Mouse (Mus musculus): ENCODE results near the gene Axdnd1. TPM values are rescaled to one million over a fixed set of nuclear protein-coding genes. Genes with fewer than 3 reads are reported as not detected.
"Not testable (repeated sequence)": the region's sequence is repeated elsewhere in the genome, so short reads cannot be mapped to it uniquely, and the experiment has no call there.

Gene Axdnd1
- polyA plus RNA-seq, 1 experiment from 2014 or later = not detected

DNA sequence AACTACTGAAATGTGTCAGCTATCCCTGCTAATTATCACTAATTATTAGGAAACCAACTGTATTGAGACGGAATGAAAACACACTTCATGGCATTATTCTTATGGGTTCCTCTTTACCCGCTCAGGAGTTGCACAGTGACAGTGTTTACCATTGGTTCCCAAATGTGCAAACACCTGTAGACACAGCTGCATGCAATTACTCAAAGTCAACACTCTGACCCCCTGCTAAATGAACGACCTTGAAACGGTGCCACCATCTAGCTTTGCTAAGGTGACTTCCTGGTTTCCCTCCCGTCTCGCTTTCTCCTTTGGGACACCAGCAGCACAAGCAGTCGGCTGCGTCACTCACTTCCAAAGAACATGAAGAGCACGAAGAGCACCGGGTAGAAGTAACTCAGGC is 11.5 kb upstream of the Axdnd1 start:
- Histone ChIP-seq H3K27me3 (replicated peaks) (no peaks in the 10 kb centered on the region), H3K36me3 (peaks cover 42% of the 10 kb centered on the region), H3K4me3 (no peak overlapping the region), H3K4me1 (peaks cover 3% of the 10 kb centered on the region; the same call in 1 of the 2 replicates), H3K27ac (no peak overlapping the region), H3K4me2 (replicated peaks) (no peak overlapping the region), H3K9me3 (no peaks in the 10 kb centered on the region), H3K9ac (no peak overlapping the region)
- 82% methylated on average over 10 of the region's 10 CpGs for WGBS
- ATAC-seq (ENCODE audit: low FRiP score, low read depth) = no peak

DNA sequence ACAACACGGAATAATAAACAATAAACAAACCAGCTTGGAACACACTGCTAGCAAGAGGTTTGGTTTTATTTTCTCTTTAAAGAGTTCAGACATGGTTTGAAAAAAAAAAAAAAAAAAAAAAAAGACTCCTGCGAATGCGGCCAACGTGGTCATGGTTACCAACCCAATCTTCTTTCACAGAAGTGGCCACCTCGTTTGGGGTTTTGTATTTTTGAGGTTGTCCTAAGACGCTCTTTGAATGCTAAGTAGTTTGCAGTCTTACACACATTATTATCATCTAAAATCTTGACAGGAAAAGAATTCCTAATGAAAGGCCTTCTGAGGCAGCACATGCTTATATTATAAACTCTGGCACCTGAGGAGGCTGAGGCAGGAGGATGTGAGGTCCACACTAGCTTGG is 7.5 kb upstream of the Axdnd1 start:
- Histone ChIP-seq H3K4me2 (replicated peaks) (no peak overlapping the region), H3K9ac (no peak overlapping the region), H3K36me3 (peaks cover 22% of the 10 kb centered on the region), H3K4me3 (no peak overlapping the region), H3K27ac (no peak overlapping the region), H3K27me3 (replicated peaks) (no peaks in the 10 kb centered on the region), H3K9me3 (no peaks in the 10 kb centered on the region), H3K4me1 (peaks cover 3% of the 10 kb centered on the region; the same call in 1 of the 2 replicates)
- ATAC-seq (ENCODE audit: low FRiP score, low read depth) = no peak
- 85% methylated on average over 6 of the region's 6 CpGs for WGBS

DNA sequence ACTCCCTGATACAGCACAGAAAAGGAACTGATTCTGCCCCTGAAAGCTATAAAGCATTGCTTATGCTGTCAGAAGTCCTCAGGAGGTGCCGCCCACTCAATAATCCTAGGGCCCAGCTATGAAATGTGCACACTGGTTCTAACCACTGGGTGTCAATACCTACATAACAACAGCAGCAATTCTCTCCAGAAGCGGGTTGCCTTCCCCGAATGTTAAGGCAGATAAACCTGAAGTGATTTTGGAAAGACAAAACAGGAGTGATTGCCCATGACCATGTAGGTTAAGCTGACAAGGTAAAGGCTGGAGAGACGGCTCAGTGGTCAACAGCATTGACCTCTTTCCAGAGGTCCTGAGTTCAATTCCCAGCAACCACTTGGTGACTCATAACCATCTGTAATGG is 4.8 kb upstream of the Axdnd1 start:
- H3K4me1 ChIP-seq = no peaks in the 10 kb centered on the region
- no peaks in the 10 kb centered on the region for H3K27me3 ChIP-seq (replicated peaks)
- no peak overlapping the region for H3K9ac ChIP-seq
- peaks cover 3% of the 10 kb centered on the region; the same call in 1 of the 2 replicates for H3K36me3 ChIP-seq
- H3K4me3 ChIP-seq = no peak overlapping the region
- 94% methylated on average over 4 of the region's 4 CpGs for WGBS
- H3K27ac ChIP-seq = no peak overlapping the region
- no peaks in the 10 kb centered on the region for H3K9me3 ChIP-seq
- H3K4me2 ChIP-seq (replicated peaks) = no peak overlapping the region
- no peak for ATAC-seq (ENCODE audit: low FRiP score, low read depth)

DNA sequence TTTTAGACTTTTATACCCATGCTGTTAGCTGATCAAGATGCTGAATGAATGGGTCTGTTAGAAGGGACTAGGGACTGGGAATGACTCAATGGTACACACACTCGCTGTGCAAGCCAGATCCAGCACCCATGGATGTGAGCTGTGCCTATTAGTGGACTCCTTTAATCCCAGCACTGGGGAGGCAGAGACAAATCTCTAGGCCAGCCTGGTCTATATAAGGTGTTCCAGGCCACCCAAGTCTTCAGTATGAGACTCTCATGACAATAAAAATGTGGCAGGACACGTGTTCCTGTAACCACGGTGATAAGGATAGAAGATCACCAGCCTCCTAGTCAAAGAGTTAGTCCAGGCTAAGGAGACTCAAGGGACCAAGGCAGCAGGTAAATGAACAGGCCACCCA is 3.1 kb upstream of the Axdnd1 start:
- no peaks in the 10 kb centered on the region for H3K27me3 ChIP-seq (replicated peaks)
- H3K9me3 ChIP-seq = no peaks in the 10 kb centered on the region
- H3K4me3 ChIP-seq = no peak overlapping the region
- H3K4me2 ChIP-seq (replicated peaks) = no peak overlapping the region
- no peaks in the 10 kb centered on the region for H3K4me1 ChIP-seq
- no peak overlapping the region for H3K27ac ChIP-seq
- H3K9ac ChIP-seq = no peak overlapping the region
- WGBS = 86% methylated on average over 3 of the region's 3 CpGs
- no peaks in the 10 kb centered on the region for H3K36me3 ChIP-seq
- no peak for ATAC-seq (ENCODE audit: low FRiP score, low read depth)

DNA sequence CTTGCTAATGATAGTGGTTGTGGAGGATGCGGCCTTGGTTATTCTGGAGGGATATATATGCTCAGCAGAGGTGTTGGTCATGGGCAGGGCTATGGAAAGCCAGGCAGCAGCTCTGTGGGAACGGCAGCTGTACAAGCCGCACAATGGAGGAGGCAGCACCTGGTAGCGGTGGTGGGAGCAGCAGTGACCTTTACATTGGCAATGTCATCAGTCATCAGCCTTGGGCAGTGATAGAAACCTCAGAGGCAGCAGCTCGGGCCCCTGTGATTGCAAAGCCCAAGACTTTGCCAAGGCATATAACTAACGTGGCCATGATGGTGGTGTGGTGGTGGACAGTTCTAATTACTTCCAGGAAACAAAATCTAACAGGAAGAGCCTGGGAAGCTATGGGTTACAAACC is 2.5 kb upstream of the Axdnd1 start:
- no peaks in the 10 kb centered on the region for H3K27me3 ChIP-seq (replicated peaks)
- no peaks in the 10 kb centered on the region for H3K4me1 ChIP-seq
- H3K9ac ChIP-seq = no peak overlapping the region
- WGBS = 86% methylated on average over 6 of the region's 6 CpGs
- no peak overlapping the region for H3K4me3 ChIP-seq
- no peaks in the 10 kb centered on the region for H3K36me3 ChIP-seq
- ATAC-seq (ENCODE audit: low FRiP score, low read depth) = no peak
- no peak overlapping the region for H3K27ac ChIP-seq
- no peaks in the 10 kb centered on the region for H3K9me3 ChIP-seq
- H3K4me2 ChIP-seq (replicated peaks) = no peak overlapping the region

DNA sequence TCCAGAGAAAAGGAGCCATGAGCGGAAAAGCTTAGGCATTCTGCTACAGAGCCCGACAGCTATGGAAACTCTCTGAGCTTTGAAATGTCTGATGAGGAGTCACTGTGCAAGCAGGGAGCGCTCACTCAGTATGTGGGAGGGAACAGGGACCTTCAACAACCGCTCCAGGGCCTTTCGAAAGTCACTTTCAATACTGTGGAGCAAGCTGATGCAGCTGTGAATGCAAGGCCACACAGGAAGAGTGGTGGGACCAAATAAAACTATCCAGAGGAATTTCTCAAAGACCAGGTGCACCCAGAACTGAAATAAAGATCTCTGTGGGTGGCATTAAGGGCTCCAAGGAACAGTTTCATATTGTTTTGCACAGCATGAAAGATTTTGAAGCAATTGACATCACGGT is 1.9 kb upstream of the Axdnd1 start:
- H3K4me1 ChIP-seq = no peaks in the 10 kb centered on the region
- no peak for ATAC-seq (ENCODE audit: low FRiP score, low read depth)
- H3K9me3 ChIP-seq = no peaks in the 10 kb centered on the region
- H3K27ac ChIP-seq = no peak overlapping the region
- 82% methylated on average over 6 of the region's 6 CpGs for WGBS
- H3K36me3 ChIP-seq = no peaks in the 10 kb centered on the region
- no peaks in the 10 kb centered on the region for H3K27me3 ChIP-seq (replicated peaks)
- H3K4me3 ChIP-seq = no peak overlapping the region
- no peak overlapping the region for H3K9ac ChIP-seq
- H3K4me2 ChIP-seq (replicated peaks) = no peak overlapping the region

DNA sequence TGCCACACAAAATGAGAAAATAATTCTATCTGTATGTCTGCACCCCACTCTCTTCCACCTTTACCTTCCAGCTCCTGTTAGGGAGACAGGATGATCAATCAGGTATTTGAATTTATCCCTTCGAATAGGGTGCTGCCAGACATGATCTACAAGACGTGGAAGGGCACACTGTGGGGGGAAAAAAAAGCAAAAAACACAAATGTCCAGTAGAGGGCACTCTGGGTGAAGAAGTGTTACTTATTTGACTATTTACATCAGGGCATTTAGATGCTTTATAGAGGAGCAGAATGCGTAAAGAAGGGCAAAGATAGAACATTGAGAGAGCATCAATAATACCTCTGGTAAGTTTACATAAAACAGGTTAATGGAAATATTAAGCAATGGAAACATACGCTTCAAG is 2.8 kb downstream of the Axdnd1 start:
- no peak for ATAC-seq (ENCODE audit: low FRiP score, low read depth)
- no peak overlapping the region for H3K4me2 ChIP-seq (replicated peaks)
- no peak overlapping the region for H3K9ac ChIP-seq
- no peaks in the 10 kb centered on the region for H3K27me3 ChIP-seq (replicated peaks)
- no peak overlapping the region for H3K27ac ChIP-seq
- H3K36me3 ChIP-seq = no peaks in the 10 kb centered on the region
- H3K4me3 ChIP-seq = no peak overlapping the region
- H3K4me1 ChIP-seq = no peaks in the 10 kb centered on the region
- H3K9me3 ChIP-seq = no peaks in the 10 kb centered on the region
- 66% methylated on average over 4 of the region's 4 CpGs for WGBS

DNA sequence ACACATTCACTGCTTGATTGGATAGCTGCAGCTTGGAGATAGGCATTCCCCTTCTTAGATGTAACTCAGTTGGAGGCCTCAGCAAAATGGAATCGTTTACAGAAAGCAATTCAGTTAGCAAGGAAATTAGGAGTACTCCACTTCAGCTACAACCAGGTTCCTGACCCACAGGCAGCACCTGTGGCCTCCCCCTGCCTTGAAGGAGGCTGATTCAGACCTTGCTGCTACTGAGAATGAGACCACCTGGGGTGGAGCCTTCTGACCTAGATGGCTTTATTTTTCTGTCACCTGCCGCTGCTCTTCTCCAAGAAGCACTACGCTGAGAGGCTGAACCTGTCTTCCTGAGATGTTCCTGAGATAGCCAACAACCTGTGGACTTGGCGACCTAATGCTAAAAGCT is 12.4 kb downstream of the Axdnd1 start:
- no peaks in the 10 kb centered on the region for H3K4me1 ChIP-seq
- WGBS = 78% methylated on average over 4 of the region's 4 CpGs
- H3K9me3 ChIP-seq = no peaks in the 10 kb centered on the region
- H3K4me3 ChIP-seq = no peak overlapping the region
- ATAC-seq (ENCODE audit: low FRiP score, low read depth) = no peak
- no peak overlapping the region for H3K27ac ChIP-seq
- H3K4me2 ChIP-seq (replicated peaks) = no peak overlapping the region
- H3K27me3 ChIP-seq (replicated peaks) = no peaks in the 10 kb centered on the region
- H3K9ac ChIP-seq = no peak overlapping the region
- H3K36me3 ChIP-seq = no peaks in the 10 kb centered on the region

DNA sequence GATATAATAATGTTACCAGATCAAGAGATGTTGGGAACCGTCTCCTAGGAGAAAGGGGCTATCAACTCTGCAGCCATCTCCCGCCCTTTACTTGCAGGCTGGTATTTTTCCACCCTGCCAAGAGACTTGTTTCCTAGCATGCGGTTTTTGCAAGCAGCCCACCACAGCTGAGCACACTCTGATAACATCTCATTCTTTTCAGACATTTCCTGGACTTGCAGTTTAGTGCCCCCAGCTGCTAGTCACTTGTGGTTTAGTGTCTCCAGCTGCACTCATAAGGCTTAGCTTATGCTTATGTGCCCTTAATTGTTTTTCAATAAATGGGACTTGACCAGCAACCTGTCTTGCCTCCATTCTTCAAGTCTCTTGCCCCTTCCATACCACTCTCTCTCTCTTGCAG is 13.0 kb downstream of the Axdnd1 start:
- Histone ChIP-seq H3K4me1 (no peaks in the 10 kb centered on the region), H3K27ac (no peak overlapping the region), H3K4me3 (no peak overlapping the region), H3K27me3 (replicated peaks) (no peaks in the 10 kb centered on the region), H3K9ac (no peak overlapping the region), H3K9me3 (no peaks in the 10 kb centered on the region), H3K4me2 (replicated peaks) (no peak overlapping the region), H3K36me3 (no peaks in the 10 kb centered on the region)
- 67% methylated on average over 3 of the region's 3 CpGs for WGBS
- no peak for ATAC-seq (ENCODE audit: low FRiP score, low read depth)

DNA sequence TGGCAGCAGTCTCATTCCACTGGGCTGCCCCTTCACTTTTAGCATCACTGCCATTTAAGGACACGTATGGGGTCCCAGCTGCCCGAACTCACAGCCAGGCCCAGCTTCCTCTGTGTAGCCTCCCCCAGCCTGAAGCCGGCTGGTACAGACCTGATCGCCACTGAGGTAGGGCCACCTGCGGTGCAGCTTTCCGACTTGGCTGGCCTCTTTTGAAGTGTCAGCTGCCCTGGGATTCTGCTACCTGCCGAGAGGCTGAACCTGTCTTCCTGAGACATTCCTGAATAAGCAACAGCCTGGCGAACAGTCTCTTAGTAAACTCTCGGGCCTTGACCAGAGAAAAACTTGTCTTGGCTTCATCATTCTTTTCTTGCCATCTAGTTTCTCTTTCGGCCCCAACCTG is 17.7 kb downstream of the Axdnd1 start:
- Histone ChIP-seq H3K4me1 (no peaks in the 10 kb centered on the region), H3K4me2 (replicated peaks) (no peak overlapping the region), H3K27ac (no peak overlapping the region), H3K36me3 (no peaks in the 10 kb centered on the region), H3K9ac (no peak overlapping the region), H3K4me3 (no peak overlapping the region), H3K27me3 (replicated peaks) (no peaks in the 10 kb centered on the region), H3K9me3 (no peaks in the 10 kb centered on the region)
- ATAC-seq (ENCODE audit: low FRiP score, low read depth) = no peak
- 45% methylated on average over 10 of the region's 10 CpGs for WGBS

DNA sequence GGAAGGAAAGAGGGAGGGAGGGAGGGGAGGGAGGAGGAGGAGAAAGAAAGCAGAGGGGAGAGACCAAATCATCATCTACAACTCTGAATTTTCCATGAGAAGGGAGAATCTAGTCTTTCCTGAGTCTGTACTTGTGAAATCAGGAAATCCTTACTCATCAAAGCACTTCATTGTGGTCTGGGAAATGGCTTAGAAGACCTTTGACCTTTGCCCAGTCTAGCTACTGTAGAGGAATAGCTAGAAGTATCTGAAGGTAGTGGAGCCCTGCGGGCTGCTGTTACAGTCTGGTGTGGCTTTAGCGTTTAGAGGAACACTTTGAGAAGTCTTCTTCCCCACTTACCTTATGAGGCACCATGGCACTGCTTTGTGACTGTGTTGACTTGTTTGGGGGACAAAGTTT is 18.5 kb downstream of the Axdnd1 start:
- ATAC-seq (ENCODE audit: low FRiP score, low read depth) = no peak
- no peak overlapping the region for H3K4me2 ChIP-seq (replicated peaks)
- H3K27me3 ChIP-seq (replicated peaks) = no peaks in the 10 kb centered on the region
- H3K4me3 ChIP-seq = no peak overlapping the region
- no peak overlapping the region for H3K27ac ChIP-seq
- H3K36me3 ChIP-seq = no peaks in the 10 kb centered on the region
- H3K9ac ChIP-seq = no peak overlapping the region
- H3K9me3 ChIP-seq = no peaks in the 10 kb centered on the region
- WGBS = 53% methylated on average over 2 of the region's 2 CpGs
- no peaks in the 10 kb centered on the region for H3K4me1 ChIP-seq

DNA sequence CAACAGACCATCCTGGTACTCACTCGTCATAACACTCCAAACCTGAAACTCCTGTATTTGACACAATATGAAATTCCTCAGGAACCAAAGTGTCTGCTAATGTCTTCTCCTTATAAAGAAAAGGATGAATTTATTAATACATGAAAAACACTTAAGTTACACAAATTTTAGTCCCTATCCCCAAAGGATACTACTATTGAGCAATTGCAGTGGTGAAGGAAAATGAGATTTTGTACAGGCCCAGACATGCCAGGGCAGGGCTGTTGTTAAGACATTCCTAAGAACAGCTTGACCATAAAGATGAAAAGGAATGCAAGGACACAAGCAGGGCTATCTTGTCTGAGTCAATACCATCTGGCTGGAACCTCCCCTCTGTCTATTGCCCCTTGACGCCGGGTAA is 20.8 kb downstream of the Axdnd1 start:
- H3K9me3 ChIP-seq; H3K4me2 ChIP-seq (replicated peaks); H3K4me1 ChIP-seq; H3K4me3 ChIP-seq; H3K27ac ChIP-seq; H3K36me3 ChIP-seq; H3K9ac ChIP-seq; H3K27me3 ChIP-seq (replicated peaks); ATAC-seq (ENCODE audit: low FRiP score, low read depth): not testable (repeated sequence)
- WGBS = 66% methylated on average over 3 of the region's 3 CpGs

DNA sequence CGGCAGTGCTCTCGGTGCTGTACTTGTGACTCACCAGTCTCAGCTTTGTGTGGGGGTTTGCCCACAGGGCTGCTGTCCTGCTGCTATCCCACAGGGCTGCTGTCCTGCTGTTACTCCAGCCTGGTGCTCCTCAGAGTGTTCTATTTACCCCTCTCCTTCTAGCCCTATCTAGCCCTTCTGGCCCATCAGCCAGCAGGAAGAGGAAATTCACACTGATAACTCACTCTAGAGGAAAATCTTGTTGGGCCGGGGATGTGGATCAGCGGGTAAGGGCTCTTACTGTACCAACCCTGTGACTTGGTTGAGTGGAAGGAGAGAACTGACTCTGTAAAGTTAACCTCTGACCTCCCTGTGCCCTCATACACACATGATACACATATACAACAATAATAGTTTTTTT is 27.8 kb downstream of the Axdnd1 start:
- no peak overlapping the region for H3K9ac ChIP-seq
- H3K4me3 ChIP-seq = no peak overlapping the region
- WGBS = 89% methylated on average over 4 of the region's 4 CpGs
- H3K36me3 ChIP-seq = no peaks in the 10 kb centered on the region
- H3K4me1 ChIP-seq = no peaks in the 10 kb centered on the region
- H3K4me2 ChIP-seq (replicated peaks) = no peak overlapping the region
- no peaks in the 10 kb centered on the region for H3K27me3 ChIP-seq (replicated peaks)
- no peaks in the 10 kb centered on the region for H3K9me3 ChIP-seq
- ATAC-seq (ENCODE audit: low FRiP score, low read depth) = no peak
- H3K27ac ChIP-seq = no peak overlapping the region

DNA sequence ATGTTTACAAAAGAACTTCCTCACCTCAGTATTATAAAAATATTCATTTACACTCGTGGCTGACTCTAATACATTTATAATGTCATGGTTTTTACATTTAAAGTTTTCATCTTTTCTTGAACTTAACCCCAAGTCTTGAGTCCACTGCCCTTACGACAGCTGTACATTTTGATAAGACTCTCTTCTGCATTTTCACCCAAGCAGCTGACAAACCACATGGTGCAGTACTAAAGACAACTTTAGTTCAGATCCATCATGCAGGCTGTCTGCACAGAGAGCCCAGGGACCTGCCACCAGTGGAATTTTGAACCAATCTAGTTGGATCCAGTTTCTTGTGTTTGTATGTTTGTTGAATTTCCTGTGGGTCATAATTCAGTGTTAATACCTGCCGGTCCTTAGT is 34.1 kb downstream of the Axdnd1 start:
- H3K4me1 ChIP-seq = no peaks in the 10 kb centered on the region
- H3K4me3 ChIP-seq = no peak overlapping the region
- H3K27ac ChIP-seq = no peak overlapping the region
- H3K9ac ChIP-seq = no peak overlapping the region
- H3K27me3 ChIP-seq (replicated peaks) = no peaks in the 10 kb centered on the region
- no peak overlapping the region for H3K4me2 ChIP-seq (replicated peaks)
- H3K9me3 ChIP-seq = no peaks in the 10 kb centered on the region
- WGBS = 82% methylated on average over 3 of the region's 3 CpGs
- H3K36me3 ChIP-seq = no peaks in the 10 kb centered on the region
- ATAC-seq (ENCODE audit: low FRiP score, low read depth) = no peak
